ENCODE assay signal across 29 mouse cellular contexts in genomic region chr10:25958762-25959753, GRCm38 (mm10).
DNase-seq lines count a peak whose midpoint lies in the region; ATAC-seq and TF ChIP-seq lines count a peak whose summit lies in the region.
"Had no signal": no experiment of that assay in that cellular context is flagged by ENCODE, and none has a peak within 500 bp of the region (broad histone marks: within the 10 kb centered on the region; RNA-seq: fewer than 3 reads in every experiment).

No protein-coding gene starts in this region.

- no peaks in the 10 kb centered on the region for H3K36me3 ChIP-seq in intestine, postnatal 0 days (ENCODE audit: control insufficient read depth, insufficient read depth)
- H3K36me3 ChIP-seq: embryonic facial prominence, embryonic 12.5 days; embryonic facial prominence, embryonic 15.5 days; G1E; hindbrain, embryonic 12.5 days; hindbrain, embryonic 15.5 days had no signal

- H3K27ac ChIP-seq in intestine, postnatal 0 days (ENCODE audit: low read depth, low read length): no peak overlapping the region
- no peak overlapping the region for H3K27ac ChIP-seq in left cerebral cortex, adult 2 months
- H3K27ac ChIP-seq: embryonic facial prominence, embryonic 12.5 days; embryonic facial prominence, embryonic 15.5 days; hindbrain, embryonic 12.5 days; hindbrain, embryonic 15.5 days had no signal

- intact Hi-C loops in gastrocnemius, postnatal 36 days (cut with DNase I): no loop called here
- intact Hi-C loops in left cerebral cortex, adult 2 months (cut with DNase I): no loop called here

- no peak overlapping the region for H3K4me3 ChIP-seq in intestine, postnatal 0 days (ENCODE audit: low read depth, low read length)
- H3K4me3 ChIP-seq in left cerebral cortex, adult 2 months: no peak overlapping the region
- H3K4me3 ChIP-seq: embryonic facial prominence, embryonic 12.5 days; embryonic facial prominence, embryonic 15.5 days; hindbrain, embryonic 12.5 days; hindbrain, embryonic 15.5 days had no signal

- no peak for DNase-seq in frontal cortex, postnatal 10 days (ENCODE audit: low spot score in 2 of 2)
- peak; percentile 78 for DNase-seq in R1 (ENCODE audit: low read depth, low spot score)
- peak; percentile 15 for DNase-seq in brain, embryonic 14.5 days (ENCODE audit: low read depth)
- DNase-seq in gastrocnemius, postnatal 36 days: no peak
- DNase-seq in left cerebral cortex, adult 2 months (ENCODE audit: extremely low spot score in 1 of 2, low spot score in 2 of 2): no peak
- DNase-seq in spleen, postnatal 14 days (ENCODE audit: low spot score in 2 of 2): no peak
- DNase-seq: adrenal gland, adult 2 months; adrenal gland, postnatal 25 days; B cell, adult 2 months; cerebellum, adult 11 months; cerebellum, adult 2 months; cerebellum, adult 9-11 months; cerebellum, postnatal 25 days; forebrain, postnatal 0 days; gastrocnemius, postnatal 10 days; heart, adult 11 months; kidney, adult 2 months had no signal

- 57% methylated on average over 3 of the region's 3 CpGs for WGBS in intestine, postnatal 0 days

- no peaks in the 10 kb centered on the region for H3K9me3 ChIP-seq in intestine, postnatal 0 days (ENCODE audit: control insufficient read depth)
- H3K9me3 ChIP-seq: embryonic facial prominence, embryonic 12.5 days; embryonic facial prominence, embryonic 15.5 days; hindbrain, embryonic 12.5 days; hindbrain, embryonic 15.5 days had no signal

- H3K27me3 ChIP-seq in intestine, postnatal 0 days (replicated peaks; ENCODE audit: control insufficient read depth, insufficient read depth, low read length): no peaks in the 10 kb centered on the region
- H3K27me3 ChIP-seq: CH12.LX; embryonic facial prominence, embryonic 12.5 days; embryonic facial prominence, embryonic 15.5 days; hindbrain, embryonic 12.5 days; hindbrain, embryonic 15.5 days; Patski had no signal

- H3K4me1 ChIP-seq in intestine, postnatal 0 days (replicated peaks; ENCODE audit: control insufficient read depth, insufficient read depth, low read length): no peaks in the 10 kb centered on the region; the same call in 1 of the 2 replicates
- H3K4me1 ChIP-seq: embryonic facial prominence, embryonic 12.5 days; embryonic facial prominence, embryonic 15.5 days; hindbrain, embryonic 15.5 days had no signal

- no peak for TF ChIP-seq CTCF in brain, embryonic 14.5 days (IDR thresholded peaks at IDR 0.05; ENCODE audit: borderline replicate concordance, extremely low read depth, insufficient read depth, insufficient read length)
- no peak for TF ChIP-seq CTCF in intestine, postnatal 0 days (IDR thresholded peaks at IDR 0.05; ENCODE audit: low read depth)
- TF ChIP-seq CTCF in left cerebral cortex, adult 2 months (IDR thresholded peaks at IDR 0.05): no peak

- no peak overlapping the region for H3K9ac ChIP-seq in intestine, postnatal 0 days (ENCODE audit: low read depth, low read length)
- H3K9ac ChIP-seq: embryonic facial prominence, embryonic 12.5 days; embryonic facial prominence, embryonic 15.5 days; forebrain, postnatal 0 days; hindbrain, embryonic 12.5 days; hindbrain, embryonic 15.5 days had no signal

- TF ChIP-seq POLR2A in brain, embryonic 14.5 days (IDR thresholded peaks at IDR 0.05; ENCODE audit: borderline replicate concordance, extremely low read depth, insufficient read depth, insufficient read length, poor library complexity, severe bottlenecking): no peak

- no peak overlapping the region for H3K4me2 ChIP-seq in intestine, postnatal 0 days (replicated peaks; ENCODE audit: low read depth)
- H3K4me2 ChIP-seq: embryonic facial prominence, embryonic 12.5 days; embryonic facial prominence, embryonic 15.5 days; heart, embryonic 11.5 days; hindbrain, embryonic 12.5 days; hindbrain, embryonic 15.5 days had no signal

- ATAC-seq in frontal cortex, adult (ENCODE audit: low TSS enrichment): peak; percentile 70
- ATAC-seq in intestine, postnatal 0 days: peak; percentile 53
- ATAC-seq: activated CD4-positive, CD25-positive, alpha-beta regulatory T cell, adult 4 months; forebrain, embryonic 14.5 days; forebrain, postnatal 0 days; Patski had no signal

Comparison
In these comparisons a context has a peak if more than half of its experiments do, and no peak if none do; other contexts are left out.
1. DNase-seq: peak in R1 (single experiment) and brain, embryonic 14.5 days (single experiment); none in frontal cortex, postnatal 10 days (0 of 2), gastrocnemius, postnatal 36 days (0 of 2), left cerebral cortex, adult 2 months (0 of 2) and spleen, postnatal 14 days (0 of 2).